Mouse (Mus musculus): ENCODE data around the gene Gm11568. TPM values are rescaled to one million over a fixed set of nuclear protein-coding genes. Genes with fewer than 3 reads are reported as not detected.
"Not testable (repeated sequence)": the region's sequence is repeated elsewhere in the genome, so short reads cannot be mapped to it uniquely, and the experiment has no call there.

Gm11568 gene
- total and polyA plus RNA-seq, 2 experiments from 2014 or later = not detected

GRCm38 (mm10) chr11:99851508-99851907, 6.2 kb upstream of the Gm11568 start, which contains the start of gene Krtap4-16:
Krtap4-16 (minus strand) TSS chr11:99851608.
- DNase-seq (ENCODE audit: low spot score) = no peak
- Histone ChIP-seq H3K9me3 (replicated peaks; ENCODE audit: control insufficient read depth, low read length) (no peaks in the 10 kb centered on the region), H3K27me3 (ENCODE audit: control insufficient read depth, insufficient read depth, low read length) (no peaks in the 10 kb centered on the region), H3K9ac (replicated peaks; ENCODE audit: low read depth, low read length) (no peak within 1 kb of the TSS), H3K4me3 (ENCODE audit: low read depth, low read length) (no peak within 1 kb of the TSS), H3K36me3 (replicated peaks; ENCODE audit: control insufficient read depth, insufficient read depth, low read length) (no peaks in the 10 kb centered on the region), H3K4me1 (ENCODE audit: control insufficient read depth, insufficient read depth) (no peaks in the 10 kb centered on the region), H3K4me2 (ENCODE audit: low read depth, low read length) (no peak within 1 kb of the TSS), H3K27ac (ENCODE audit: low read depth) (no peak within 1 kb of the TSS)
- TF ChIP-seq EP300 (IDR thresholded peaks at IDR 0.05; ENCODE audit: low read depth) (no peak), CTCF (IDR thresholded peaks at IDR 0.05; ENCODE audit: low read depth) (no peak)
- no peak for ATAC-seq (ENCODE audit: insufficient read depth, low read depth)

DNA sequence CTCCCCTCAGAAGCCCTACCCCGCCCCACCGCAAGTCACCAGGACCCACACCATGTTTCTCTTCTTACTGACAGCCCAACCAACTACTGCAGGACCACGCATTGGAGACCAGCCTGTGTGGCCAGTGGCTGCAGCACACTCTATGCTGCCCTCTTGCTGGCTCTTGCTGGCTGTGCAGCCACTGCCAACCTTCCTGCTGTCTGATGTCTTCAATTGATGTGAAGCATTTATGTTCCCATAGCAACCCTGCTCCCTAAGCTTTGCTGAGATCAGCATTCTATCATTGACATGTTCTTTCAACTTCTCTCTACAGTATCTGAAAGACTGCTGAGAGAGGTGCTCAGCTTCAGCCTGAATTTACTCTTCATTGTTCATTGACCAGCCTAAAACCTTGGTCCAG, 3.6 kb upstream of the Gm11568 start:
- H3K27ac ChIP-seq (ENCODE audit: low read depth) = no peak overlapping the region
- no peaks in the 10 kb centered on the region for H3K27me3 ChIP-seq (ENCODE audit: control insufficient read depth, insufficient read depth, low read length)
- no peaks in the 10 kb centered on the region for H3K9me3 ChIP-seq (replicated peaks; ENCODE audit: control insufficient read depth, low read length)
- no peak overlapping the region for H3K4me3 ChIP-seq (ENCODE audit: low read depth, low read length)
- no peaks in the 10 kb centered on the region for H3K36me3 ChIP-seq (replicated peaks; ENCODE audit: control insufficient read depth, insufficient read depth, low read length)
- WGBS = 59% methylated on average over 3 of the region's 3 CpGs
- ATAC-seq (ENCODE audit: insufficient read depth, low read depth) = no peak
- H3K4me2 ChIP-seq (ENCODE audit: low read depth, low read length) = no peak overlapping the region
- DNase-seq (ENCODE audit: low spot score) = no peak
- TF ChIP-seq CTCF (IDR thresholded peaks at IDR 0.05; ENCODE audit: low read depth) = peak; percentile 28; the same call in 1 of the 2 replicates
- TF ChIP-seq EP300 (IDR thresholded peaks at IDR 0.05; ENCODE audit: low read depth) = no peak
- no peaks in the 10 kb centered on the region for H3K4me1 ChIP-seq (ENCODE audit: control insufficient read depth, insufficient read depth)
- no peak overlapping the region for H3K9ac ChIP-seq (replicated peaks; ENCODE audit: low read depth, low read length)

GRCm38 (mm10) chr11:99858761-99859160, 1.0 kb downstream of the Gm11568 start:
- ATAC-seq (ENCODE audit: insufficient read depth, low read depth) (no peak), DNase-seq (ENCODE audit: low spot score) (no peak)
- WGBS = 65% methylated on average over 2 of the region's 2 CpGs
- TF ChIP-seq CTCF (IDR thresholded peaks at IDR 0.05; ENCODE audit: low read depth) (no peak), EP300 (IDR thresholded peaks at IDR 0.05; ENCODE audit: low read depth) (no peak)
- Histone ChIP-seq H3K4me1 (ENCODE audit: control insufficient read depth, insufficient read depth) (no peaks in the 10 kb centered on the region), H3K9ac (replicated peaks; ENCODE audit: low read depth, low read length) (no peak overlapping the region), H3K9me3 (replicated peaks; ENCODE audit: control insufficient read depth, low read length) (no peaks in the 10 kb centered on the region), H3K4me3 (ENCODE audit: low read depth, low read length) (no peak overlapping the region), H3K27ac (ENCODE audit: low read depth) (no peak overlapping the region), H3K4me2 (ENCODE audit: low read depth, low read length) (no peak overlapping the region), H3K27me3 (ENCODE audit: control insufficient read depth, insufficient read depth, low read length) (no peaks in the 10 kb centered on the region), H3K36me3 (replicated peaks; ENCODE audit: control insufficient read depth, insufficient read depth, low read length) (no peaks in the 10 kb centered on the region)

GRCm38 (mm10) chr11:99864176-99864575, 6.5 kb downstream of the Gm11568 start, which contains the start of gene Gm11559:
Gm11559 (plus strand) TSS chr11:99864476.
- ATAC-seq (ENCODE audit: insufficient read depth, low read depth); H3K4me3 ChIP-seq (ENCODE audit: low read depth, low read length); H3K36me3 ChIP-seq (replicated peaks; ENCODE audit: control insufficient read depth, insufficient read depth, low read length); H3K27me3 ChIP-seq (ENCODE audit: control insufficient read depth, insufficient read depth, low read length); H3K9me3 ChIP-seq (replicated peaks; ENCODE audit: control insufficient read depth, low read length); H3K4me2 ChIP-seq (ENCODE audit: low read depth, low read length); H3K4me1 ChIP-seq (ENCODE audit: control insufficient read depth, insufficient read depth); H3K27ac ChIP-seq (ENCODE audit: low read depth); H3K9ac ChIP-seq (replicated peaks; ENCODE audit: low read depth, low read length); DNase-seq (ENCODE audit: low spot score): not testable (repeated sequence)
- WGBS = 34% methylated on average over 1 of the region's 1 CpGs

DNA sequence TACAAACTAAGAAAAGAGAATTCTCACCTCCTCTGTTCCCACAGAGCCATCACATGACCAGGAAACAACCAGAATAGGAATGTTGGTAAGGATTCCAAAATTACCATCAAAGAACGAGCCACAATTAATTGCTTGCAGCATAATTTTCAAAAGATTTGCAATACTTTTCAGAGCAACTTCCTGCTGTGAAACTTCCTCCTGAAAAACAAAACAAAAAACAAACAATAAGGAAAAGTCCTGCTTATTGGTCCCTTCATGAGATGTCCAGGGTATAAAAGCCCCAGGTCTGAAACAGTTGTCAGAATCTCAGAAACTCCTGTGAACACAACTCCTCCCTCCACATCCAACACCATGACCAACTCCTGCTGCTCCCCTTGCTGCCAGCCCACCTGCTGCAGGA, 15.4 kb downstream of the Gm11568 start, which contains the start of gene Krtap9-1:
TSS of gene Krtap9-1 (plus strand) at position 301 of the 400 bp plus-strand sequence.
- not testable (repeated sequence) for H3K9ac ChIP-seq (replicated peaks; ENCODE audit: low read depth, low read length); H3K27me3 ChIP-seq (ENCODE audit: control insufficient read depth, insufficient read depth, low read length); H3K4me2 ChIP-seq (ENCODE audit: low read depth, low read length); ATAC-seq (ENCODE audit: insufficient read depth, low read depth); H3K27ac ChIP-seq (ENCODE audit: low read depth); DNase-seq (ENCODE audit: low spot score); H3K9me3 ChIP-seq (replicated peaks; ENCODE audit: control insufficient read depth, low read length); H3K36me3 ChIP-seq (replicated peaks; ENCODE audit: control insufficient read depth, insufficient read depth, low read length); H3K4me3 ChIP-seq (ENCODE audit: low read depth, low read length); H3K4me1 ChIP-seq (ENCODE audit: control insufficient read depth, insufficient read depth)
- 46% methylated on average over 1 of the region's 1 CpGs for WGBS

DNA sequence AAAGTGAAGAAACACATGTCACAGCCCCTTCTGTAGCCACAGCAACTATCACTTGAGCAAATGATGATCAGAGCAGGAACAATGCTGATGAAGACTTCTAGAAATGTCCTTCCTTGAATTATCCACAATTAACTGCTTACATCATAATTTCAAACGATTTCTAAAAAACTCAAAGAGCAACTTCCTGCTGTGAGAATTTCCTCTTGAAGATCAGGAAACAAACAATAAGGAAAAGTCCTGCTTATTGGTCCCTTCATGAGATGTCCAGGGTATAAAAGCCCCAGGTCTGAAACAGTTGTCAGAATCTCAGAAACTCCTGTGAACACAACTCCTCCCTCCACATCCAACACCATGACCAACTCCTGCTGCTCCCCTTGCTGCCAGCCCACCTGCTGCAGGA, 21.2 kb downstream of the Gm11568 start, which contains the start of gene Gm11567:
TSS of gene Gm11567 (plus strand) at position 301 of the 400 bp plus-strand sequence.
- H3K4me2 ChIP-seq (ENCODE audit: low read depth, low read length); H3K4me3 ChIP-seq (ENCODE audit: low read depth, low read length); ATAC-seq (ENCODE audit: insufficient read depth, low read depth); H3K36me3 ChIP-seq (replicated peaks; ENCODE audit: control insufficient read depth, insufficient read depth, low read length); DNase-seq (ENCODE audit: low spot score); H3K4me1 ChIP-seq (ENCODE audit: control insufficient read depth, insufficient read depth); H3K9ac ChIP-seq (replicated peaks; ENCODE audit: low read depth, low read length); H3K27ac ChIP-seq (ENCODE audit: low read depth); H3K27me3 ChIP-seq (ENCODE audit: control insufficient read depth, insufficient read depth, low read length); H3K9me3 ChIP-seq (replicated peaks; ENCODE audit: control insufficient read depth, low read length): not testable (repeated sequence)
- 21% methylated on average over 1 of the region's 1 CpGs for WGBS

Data from heart, postnatal 0 days (tissue).